Mouse (Mus musculus) midbrain, embryonic 11.5 days (tissue): ENCODE results near the gene Agtpbp1. TPM values are rescaled to one million over a fixed set of nuclear protein-coding genes. Genes with fewer than 3 reads are reported as not detected.

Experiments
- ATAC-seq: fragments of 200-750 bp; cut with Nextera tagmentation; 2 replicates; pipeline ENCODE4 v1.8.0; 2017; ENCODE audit warnings: moderate TSS enrichment, moderate library complexity; ENCODE audit not compliant: low FRiP score
- DNase-seq: peaks from one replicate; pipeline ENCODE4 v3.0.0; 2015; ENCODE audit warnings: low spot score; ENCODE audit errors: missing footprints
- H3K27ac ChIP-seq: fragments of 300-500 bp; sonication (generic); 2 replicates; pipeline ENCODE4 v1.5.1; 2014; ENCODE audit warnings: low read depth, low read length
- H3K27me3 ChIP-seq: fragments of 300-500 bp; sonication (generic); 2 replicates; pipeline ENCODE4 v1.6.1; 2014; ENCODE audit warnings: mild to moderate bottlenecking, low read length, moderate library complexity, mixed read lengths; ENCODE audit not compliant: control insufficient read depth, insufficient read depth
- H3K36me3 ChIP-seq: fragments of 300-500 bp; sonication (generic); 2 replicates; pipeline ENCODE4 v1.6.1; 2014; ENCODE audit warnings: mild to moderate bottlenecking, low read length, moderate library complexity, mixed read lengths; ENCODE audit not compliant: control insufficient read depth, insufficient read depth
- H3K4me1 ChIP-seq: fragments of 300-500 bp; sonication (generic); 2 replicates; pipeline ENCODE4 v1.6.1; 2014; ENCODE audit warnings: low read length; ENCODE audit not compliant: control insufficient read depth, insufficient read depth
- H3K4me2 ChIP-seq: fragments of 300-500 bp; sonication (generic); 2 replicates; pipeline ENCODE4 v1.6.1; 2014; ENCODE audit warnings: mild to moderate bottlenecking, moderate library complexity
- H3K4me3 ChIP-seq: fragments of 300-500 bp; sonication (generic); 2 replicates; pipeline ENCODE4 v1.5.1; 2014; ENCODE audit warnings: low read depth, low read length
- H3K9ac ChIP-seq: fragments of 300-500 bp; sonication (generic); 2 replicates; pipeline ENCODE4 v1.6.1; 2014; ENCODE audit warnings: low read length
- H3K9me3 ChIP-seq: fragments of 300-500 bp; sonication (generic); 2 replicates; pipeline ENCODE4 v1.6.1; 2016; ENCODE audit warnings: low read length; ENCODE audit not compliant: control insufficient read depth
- whole genome bisulfite sequencing: fragments of 180-500 bp; shearing (Covaris S2); extraction: QIAGEN DNeasy Blood & Tissue Kit; methylation state at CpG from one replicate; pipeline ENCODE4 v1.1.7; 2014; 5-methylcytosine and 5-hydroxymethylcytosine counted together
- polyA plus RNA-seq: library from polyadenylated mRNA; unstranded; fragments of >200 nt; fragmentation: Nextera tagmentation; extraction: Ambion mirVana; gene quantifications from 2 replicates; pipeline ENCODE4 v1.2.1, GENCODE M21; 2014

Gene Agtpbp1
- polyA plus RNA-seq, 1 experiment from 2014 or later, result 22.9 TPM

- WGBS, result 93% methylated on average over 6 of the region's 6 CpGs
- Histone ChIP-seq H3K4me2 (no peak overlapping the region), H3K27ac (no peak overlapping the region), H3K9me3 (no peaks in the 10 kb centered on the region), H3K27me3 (no peaks in the 10 kb centered on the region), H3K4me1 (no peaks in the 10 kb centered on the region), H3K4me3 (no peak overlapping the region), H3K36me3 (no peaks in the 10 kb centered on the region), H3K9ac (no peak overlapping the region)
- ATAC-seq (no peak), DNase-seq (no peak)
These were observed 51.7 kb downstream of the Agtpbp1 start for GRCm38 (mm10) chr13:59533331-59533730.

- Histone ChIP-seq H3K27ac (no peak overlapping the region), H3K4me2 (no peak overlapping the region), H3K36me3 (no peaks in the 10 kb centered on the region), H3K4me1 (no peaks in the 10 kb centered on the region), H3K27me3 (no peaks in the 10 kb centered on the region), H3K9me3 (no peaks in the 10 kb centered on the region), H3K9ac (no peak overlapping the region), H3K4me3 (no peak overlapping the region)
- ATAC-seq (no peak), DNase-seq (no peak)
- 66% methylated on average over 2 of the region's 2 CpGs for WGBS
These were observed 53.8 kb downstream of the Agtpbp1 start for GRCm38 (mm10) chr13:59531203-59531602.

- Histone ChIP-seq H3K27ac (no peak overlapping the region), H3K4me3 (no peak overlapping the region), H3K9me3 (no peaks in the 10 kb centered on the region), H3K4me1 (no peaks in the 10 kb centered on the region), H3K4me2 (no peak overlapping the region), H3K9ac (no peak overlapping the region), H3K36me3 (no peaks in the 10 kb centered on the region), H3K27me3 (no peaks in the 10 kb centered on the region)
- WGBS, result 94% methylated on average over 8 of the region's 8 CpGs
- ATAC-seq (no peak), DNase-seq (no peak)
These were observed 54.5 kb downstream of the Agtpbp1 start for GRCm38 (mm10) chr13:59530491-59530890.

GRCm38 (mm10) chr13:59521271-59522064 is 63.6 kb downstream of the Agtpbp1 start:
- Histone ChIP-seq H3K4me2 (no peak overlapping the region), H3K9me3 (no peaks in the 10 kb centered on the region), H3K27me3 (no peaks in the 10 kb centered on the region), H3K27ac (no peak overlapping the region), H3K4me1 (no peaks in the 10 kb centered on the region), H3K9ac (no peak overlapping the region), H3K36me3 (no peaks in the 10 kb centered on the region), H3K4me3 (no peak overlapping the region)
- ATAC-seq, result no peak
- no peak for DNase-seq
- 85% methylated on average over 11 of the region's 11 CpGs for WGBS

GRCm38 (mm10) chr13:59520834-59521233 is 64.2 kb downstream of the Agtpbp1 start:
- Histone ChIP-seq H3K9ac (no peak overlapping the region), H3K4me2 (no peak overlapping the region), H3K27ac (no peak overlapping the region), H3K36me3 (no peaks in the 10 kb centered on the region), H3K4me3 (no peak overlapping the region), H3K27me3 (no peaks in the 10 kb centered on the region), H3K4me1 (no peaks in the 10 kb centered on the region), H3K9me3 (no peaks in the 10 kb centered on the region)
- 91% methylated on average over 2 of the region's 2 CpGs for WGBS
- ATAC-seq (no peak), DNase-seq (no peak)

GRCm38 (mm10) chr13:59519479-59519878 is 65.5 kb downstream of the Agtpbp1 start:
- ATAC-seq (no peak), DNase-seq (no peak)
- Histone ChIP-seq H3K4me2 (no peak overlapping the region), H3K9me3 (no peaks in the 10 kb centered on the region), H3K9ac (no peak overlapping the region), H3K4me3 (no peak overlapping the region), H3K36me3 (no peaks in the 10 kb centered on the region), H3K4me1 (no peaks in the 10 kb centered on the region), H3K27ac (no peak overlapping the region), H3K27me3 (no peaks in the 10 kb centered on the region)
- 93% methylated on average over 6 of the region's 6 CpGs for WGBS

- H3K4me3 ChIP-seq, result no peak overlapping the region
- no peak for DNase-seq
- no peaks in the 10 kb centered on the region for H3K36me3 ChIP-seq
- no peaks in the 10 kb centered on the region for H3K9me3 ChIP-seq
- H3K4me2 ChIP-seq, result no peak overlapping the region
- H3K9ac ChIP-seq, result no peak overlapping the region
- ATAC-seq, result no peak
- 76% methylated on average over 4 of the region's 4 CpGs for WGBS
- H3K4me1 ChIP-seq, result no peaks in the 10 kb centered on the region
- H3K27me3 ChIP-seq, result no peaks in the 10 kb centered on the region
- H3K27ac ChIP-seq, result no peak overlapping the region
These were observed 67.0 kb downstream of the Agtpbp1 start for GRCm38 (mm10) chr13:59518016-59518415.

DNA sequence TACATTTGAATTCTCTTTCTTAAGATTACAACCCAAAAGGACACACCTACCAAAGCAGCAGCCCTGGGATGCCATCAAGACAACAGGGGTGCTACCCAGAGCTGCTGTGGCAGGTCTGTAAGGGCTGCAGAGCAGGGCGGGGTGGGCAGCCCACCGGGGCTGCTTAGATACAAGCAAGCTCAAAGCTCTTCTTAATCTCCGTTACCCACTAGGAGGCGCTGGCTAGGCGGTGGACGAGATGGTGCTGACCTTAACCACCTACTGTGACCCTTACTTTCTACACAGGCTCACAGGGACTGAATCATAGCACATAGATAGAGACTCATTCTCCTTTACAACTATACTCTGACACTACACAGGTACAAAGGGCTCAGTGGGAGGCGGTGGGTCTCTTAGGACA is 70.0 kb downstream of the Agtpbp1 start:
- ATAC-seq, result no peak
- H3K9ac ChIP-seq, result no peak overlapping the region
- H3K4me2 ChIP-seq, result no peak overlapping the region
- no peak overlapping the region for H3K27ac ChIP-seq
- H3K4me1 ChIP-seq, result no peaks in the 10 kb centered on the region
- no peaks in the 10 kb centered on the region for H3K9me3 ChIP-seq
- no peak overlapping the region for H3K4me3 ChIP-seq
- H3K27me3 ChIP-seq, result no peaks in the 10 kb centered on the region
- H3K36me3 ChIP-seq, result no peaks in the 10 kb centered on the region
- 20% methylated on average over 7 of the region's 7 CpGs for WGBS
- peak; percentile 86 for DNase-seq

DNA sequence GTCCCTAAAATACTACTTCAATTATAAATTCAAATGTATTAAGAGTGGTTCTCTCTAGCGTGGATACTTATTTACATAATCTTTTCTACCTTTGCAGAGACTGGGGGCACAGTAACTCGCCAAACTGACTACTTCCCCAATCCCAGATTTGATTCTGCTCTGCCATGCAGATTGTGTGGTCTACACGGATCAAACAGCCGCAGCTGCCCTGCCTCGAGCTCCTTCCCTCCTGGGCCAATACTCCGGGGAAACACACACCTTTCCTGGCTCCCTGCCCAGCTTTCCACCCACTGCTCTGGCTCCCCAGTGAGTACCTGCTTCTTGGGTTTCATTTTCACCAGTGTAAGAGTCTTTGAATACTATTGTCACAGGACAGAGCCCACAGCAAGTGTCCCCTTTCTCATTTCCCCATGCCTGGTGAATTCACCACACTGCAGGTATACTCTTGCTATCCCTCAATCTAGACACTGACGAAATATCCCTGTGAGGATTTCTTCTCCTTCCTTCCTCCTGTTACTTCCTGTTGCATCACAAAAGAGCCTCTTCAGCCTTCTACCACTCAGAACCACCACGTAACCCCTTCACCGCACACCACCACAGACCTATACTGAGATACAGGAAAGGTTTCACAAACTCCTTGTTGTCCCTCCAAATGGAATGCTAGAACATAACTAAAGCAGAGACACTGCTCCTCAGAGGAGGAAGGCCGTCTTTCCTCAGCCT is 75.2 kb downstream of the Agtpbp1 start:
- 0 out of 2 replicates have a peak, but pooled peaks cover 2% of the 10 kb centered on the region for H3K36me3 ChIP-seq
- no peaks in the 10 kb centered on the region for H3K27me3 ChIP-seq
- no peak overlapping the region for H3K27ac ChIP-seq
- H3K4me2 ChIP-seq, result no peak overlapping the region
- DNase-seq, result no peak
- ATAC-seq, result no peak
- H3K9ac ChIP-seq, result no peak overlapping the region
- H3K4me3 ChIP-seq, result no peak overlapping the region
- H3K9me3 ChIP-seq, result no peaks in the 10 kb centered on the region
- 77% methylated on average over 10 of the region's 10 CpGs for WGBS
- H3K4me1 ChIP-seq, result no peaks in the 10 kb centered on the region
